Mouse (Mus musculus) adrenal gland (tissue): ENCODE results near the gene Spata31d1b.
"Not testable (repeated sequence)": the region's sequence is repeated elsewhere in the genome, so short reads cannot be mapped to it uniquely, and the experiment has no call there.

ENCODE experiments used
- intact Hi-C: fragments of 180-260 bp; cut with DNase I; formaldehyde crosslinking; loops from one replicate; pipeline ENCODE4 v1.15.1; 2025

Spata31d1b gene

DNA sequence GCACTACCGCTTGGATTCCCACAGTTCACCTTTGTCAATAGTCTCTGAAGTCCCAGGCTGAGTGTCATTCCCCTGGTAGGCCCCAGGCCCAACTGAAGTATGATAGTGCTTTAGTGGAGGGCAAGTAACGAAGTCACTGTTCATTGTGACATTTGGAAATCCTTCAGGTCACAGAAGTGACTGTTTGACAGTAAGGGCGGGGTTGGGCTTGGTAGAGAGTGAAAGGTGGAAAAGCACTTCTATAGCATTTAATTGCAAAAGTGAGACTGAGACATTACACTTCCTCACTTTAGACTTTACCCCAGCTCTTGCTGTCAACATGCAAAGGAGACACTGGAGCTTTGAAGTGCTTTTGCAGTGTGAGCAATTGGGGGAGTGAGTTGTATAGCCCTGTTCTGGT, 18.1 kb upstream of the Spata31d1b start, which contains the start of gene 4921517D22Rik:
Gene 4921517D22Rik, minus strand, starts transcription at position 101 of the 400 bp plus-strand sequence.
- intact Hi-C loops: no loop called here

DNA sequence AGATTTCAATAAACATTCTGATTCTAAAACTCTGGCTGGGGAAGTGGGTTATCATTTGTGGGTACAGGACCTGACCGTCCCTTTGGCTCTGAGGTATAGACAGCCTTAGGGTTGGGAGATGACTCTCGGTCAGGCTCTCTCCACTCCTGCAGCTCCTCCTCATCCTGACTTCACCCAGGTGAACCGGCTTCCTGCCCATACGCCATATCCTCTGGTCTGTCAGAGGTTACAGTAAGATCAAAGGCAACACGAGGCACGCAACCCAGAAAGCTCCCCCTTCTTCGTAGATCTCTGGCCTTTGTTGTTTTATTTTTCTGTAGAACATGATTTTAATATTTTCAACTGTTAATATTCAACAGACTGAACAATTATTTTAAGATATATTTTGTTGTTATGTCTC, 16.3 kb upstream of the Spata31d1b start:
- intact Hi-C loops: no loop called here

GRCm38 (mm10) chr13:59699131-59699530, 13.0 kb upstream of the Spata31d1b start:
- intact Hi-C loops: no loop called here

- intact Hi-C loops: not testable (repeated sequence)
Measured at GRCm38 (mm10) chr13:59700137-59700536, 11.9 kb upstream of the Spata31d1b start.

- intact Hi-C loops: no loop called here
Measured at GRCm38 (mm10) chr13:59703514-59703913, 8.6 kb upstream of the Spata31d1b start.

- intact Hi-C loops: no loop called here
Measured at GRCm38 (mm10) chr13:59704562-59704961, 7.5 kb upstream of the Spata31d1b start.

GRCm38 (mm10) chr13:59710230-59710629, 1.9 kb upstream of the Spata31d1b start, which contains the start of gene Spata31d1a:
TSS of gene Spata31d1a (minus strand) at chr13:59710330.
- intact Hi-C loops: no loop called here

DNA sequence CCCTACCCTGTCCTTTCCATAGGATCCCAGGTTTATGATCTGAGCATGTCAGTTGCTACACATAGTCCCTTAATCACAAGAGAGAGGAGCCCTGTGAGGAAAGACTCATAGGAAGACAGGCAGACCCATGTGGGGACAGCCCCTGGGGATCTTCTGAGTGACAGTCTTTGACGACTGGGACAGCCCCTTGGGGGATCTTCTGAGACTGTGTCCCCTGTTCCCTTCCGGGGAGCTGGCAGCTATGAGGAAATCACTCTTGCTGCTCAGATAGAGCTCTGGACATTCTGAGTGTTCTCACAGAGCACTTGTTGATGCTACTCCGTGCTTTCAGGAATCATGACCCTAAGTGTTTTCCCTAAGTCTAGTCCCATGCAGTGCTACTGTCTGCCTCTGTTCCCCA, 1.6 kb downstream of the Spata31d1b start:
- intact Hi-C loops: no loop called here

GRCm38 (mm10) chr13:59718857-59719440, 6.9 kb downstream of the Spata31d1b start:
- intact Hi-C loops: not testable (repeated sequence)

DNA sequence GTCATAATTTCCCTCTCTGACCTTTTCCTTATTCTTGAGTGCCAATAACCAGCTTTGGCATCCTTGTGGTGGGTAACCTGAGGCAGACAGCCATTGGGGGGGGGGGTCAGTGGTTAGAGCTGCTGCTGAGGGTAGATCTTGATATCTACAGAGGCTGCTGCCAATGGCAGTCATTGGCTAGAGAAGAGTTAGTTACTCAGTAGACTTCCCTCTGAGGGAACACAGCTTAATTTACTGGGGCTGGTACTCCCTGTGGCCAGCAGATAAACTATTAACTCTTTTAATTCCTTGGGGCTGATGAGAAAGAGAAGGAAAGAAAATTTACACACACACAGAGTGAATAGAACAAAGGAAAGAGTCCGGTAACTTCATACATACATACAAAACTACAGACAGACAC, 7.4 kb downstream of the Spata31d1b start:
- intact Hi-C loops: no loop called here

DNA sequence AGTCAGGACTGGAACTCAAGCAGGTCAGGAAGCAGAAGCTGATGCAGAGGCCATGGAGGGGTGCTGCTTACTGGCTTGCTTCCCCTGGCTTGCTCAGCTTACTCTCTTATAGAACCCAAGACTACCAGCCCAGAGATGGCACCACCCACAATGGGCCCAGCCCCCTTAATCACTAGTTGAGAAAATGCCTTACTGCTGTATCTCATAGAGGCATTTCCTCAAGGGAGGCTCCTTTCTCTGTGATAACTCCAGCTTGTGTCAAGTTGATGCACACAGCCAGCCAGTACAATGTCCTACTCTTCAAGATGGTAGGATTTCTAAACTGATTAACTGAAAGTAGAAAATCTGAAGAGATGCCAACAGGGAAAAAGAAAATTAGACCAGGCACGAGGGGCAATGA, 10.0 kb downstream of the Spata31d1b start:
- intact Hi-C loops: loop anchor here (10.0 kb wide), 3 partner anchors 77 to 207 kb away; no protein-coding TSS in a partner anchor

DNA sequence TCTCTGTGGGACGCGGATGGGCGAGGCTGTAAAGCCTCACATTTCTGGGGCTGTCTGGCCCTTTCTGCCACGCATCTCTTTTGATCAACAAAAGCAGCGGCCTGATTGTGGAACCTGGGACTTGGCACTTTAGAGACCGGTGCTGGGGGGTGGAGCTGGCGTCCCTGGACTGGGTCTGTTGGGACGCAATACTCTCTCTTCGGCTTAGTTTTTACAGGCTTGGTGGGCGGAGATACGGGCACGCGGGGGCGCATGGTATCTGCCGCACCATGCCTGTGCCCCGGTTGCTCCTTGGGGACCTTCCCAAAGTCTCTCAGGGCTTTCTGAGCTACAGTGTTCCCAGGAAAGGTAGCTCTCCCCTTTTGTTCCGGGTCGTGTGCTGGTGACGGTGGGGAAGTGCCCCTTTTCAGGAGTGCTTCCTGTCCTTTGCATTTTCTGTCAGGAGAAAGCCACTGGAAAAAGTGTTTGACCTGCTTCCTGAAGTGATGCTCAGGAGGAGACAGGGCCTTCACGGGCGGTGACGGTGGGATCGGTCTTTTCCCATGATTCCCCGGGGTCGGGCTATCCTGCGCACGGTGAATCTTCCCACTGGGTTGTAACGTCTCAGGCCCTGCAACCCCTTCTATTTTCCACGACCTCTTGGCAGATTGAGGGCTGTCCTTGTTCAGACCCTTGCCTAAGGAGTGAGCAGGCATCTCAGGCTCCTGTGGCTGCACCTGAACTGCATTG, 14.2 kb downstream of the Spata31d1b start:
- intact Hi-C loops: loop anchor here (10.0 kb wide), 3 partner anchors 82 to 212 kb away; no protein-coding TSS in a partner anchor

DNA sequence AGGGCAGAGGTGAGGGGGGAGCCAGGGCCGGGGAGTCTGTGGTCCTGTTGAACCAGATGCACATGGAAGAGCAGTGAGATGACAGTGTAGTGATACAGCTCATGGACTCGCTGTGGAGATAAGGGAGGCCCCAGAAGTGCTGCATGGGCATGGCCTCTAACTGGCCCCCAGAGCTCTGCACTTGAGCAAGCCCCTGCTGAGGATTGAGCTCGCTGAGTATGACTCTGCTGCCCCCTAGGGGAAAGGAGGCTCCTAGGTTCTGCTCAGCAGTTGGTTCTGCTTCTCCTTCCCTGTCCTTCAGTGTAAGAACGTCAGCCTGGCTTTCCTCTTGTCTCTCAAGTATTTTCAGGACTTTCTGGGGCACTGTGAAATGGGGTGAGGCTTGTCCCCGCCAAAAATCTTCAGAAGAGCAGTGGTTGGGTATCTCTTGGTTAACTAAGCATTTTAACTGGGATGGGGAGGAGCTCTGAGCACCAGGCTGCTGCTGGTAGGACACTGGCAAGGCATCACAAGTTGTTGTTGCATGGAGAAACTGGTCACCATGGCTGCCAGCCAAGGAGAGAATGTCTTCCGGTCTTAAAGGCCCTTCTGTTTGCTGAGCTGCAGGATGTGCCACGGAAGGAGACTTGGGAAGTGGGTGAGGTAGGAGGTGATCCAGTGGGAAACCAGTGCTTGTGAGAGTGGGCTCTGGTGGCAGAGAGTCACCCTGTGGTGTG, 16.5 kb downstream of the Spata31d1b start:
- intact Hi-C loops: loop anchor here (10.0 kb wide), 3 partner anchors 84 to 214 kb away; no protein-coding TSS in a partner anchor

- intact Hi-C loops: no loop called here
Measured at GRCm38 (mm10) chr13:59731652-59732051, 19.6 kb downstream of the Spata31d1b start, which contains the start of gene Spata31d1d. TSS of gene Spata31d1d (minus strand) at chr13:59731752.

DNA sequence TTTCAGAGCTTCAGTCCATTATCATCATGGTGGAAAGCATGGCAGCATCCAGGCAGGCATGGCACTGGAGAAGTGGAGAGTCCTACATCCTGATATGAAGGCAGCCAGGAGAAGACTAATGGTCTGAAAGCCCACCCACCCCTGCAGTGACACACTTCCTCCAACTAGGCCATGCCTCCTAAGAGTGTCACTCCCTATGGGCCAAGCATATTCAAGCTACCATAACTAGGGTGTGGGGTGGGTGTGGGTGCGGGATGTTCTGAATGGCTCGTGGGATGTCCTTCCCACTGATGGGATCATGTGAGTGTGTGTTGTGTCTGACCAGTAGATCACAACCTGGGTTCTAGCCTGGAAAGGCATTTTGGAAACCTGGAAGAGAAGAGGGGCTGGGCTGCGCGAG, 21.9 kb downstream of the Spata31d1b start:
- intact Hi-C loops: no loop called here

- intact Hi-C loops: not testable (repeated sequence)
Measured at GRCm38 (mm10) chr13:59734347-59734746, 22.3 kb downstream of the Spata31d1b start.

DNA sequence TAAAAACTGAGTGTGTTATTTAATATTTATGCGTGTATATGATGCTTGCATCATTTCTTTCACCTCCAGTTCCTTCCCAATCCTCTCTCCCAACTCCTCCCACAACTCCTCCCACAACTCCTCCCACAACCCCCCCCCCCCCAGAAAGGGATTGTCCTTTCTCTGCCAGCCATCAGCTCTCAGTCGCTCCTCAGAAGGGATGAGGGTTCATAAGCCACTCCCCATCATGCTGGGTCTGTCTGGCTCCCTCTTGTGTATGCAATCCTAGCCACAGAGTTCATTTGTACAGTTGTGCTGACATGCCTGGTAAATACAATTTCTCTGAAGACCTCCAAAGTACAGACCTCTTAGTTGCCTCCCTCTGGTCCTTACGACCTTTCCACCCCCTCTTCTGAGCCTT, 23.1 kb downstream of the Spata31d1b start:
- intact Hi-C loops: no loop called here

DNA sequence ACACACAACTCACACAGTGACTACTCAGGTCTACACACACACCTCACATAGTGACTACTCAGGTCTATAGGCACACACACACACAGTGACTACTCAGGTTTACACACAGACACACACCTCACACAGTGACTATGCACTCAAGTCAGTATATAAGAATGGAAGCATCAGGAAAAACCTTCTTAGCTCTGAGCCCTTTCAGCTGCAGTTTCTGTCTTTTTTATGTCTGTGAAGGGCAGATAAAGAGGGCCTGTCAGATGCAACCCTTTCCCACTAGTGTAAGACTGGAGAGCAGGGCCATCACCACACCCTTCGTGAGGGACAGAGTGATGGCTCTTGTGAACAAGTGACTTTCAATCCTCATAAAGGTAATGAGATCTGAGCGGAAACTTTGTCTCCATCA, 26.4 kb downstream of the Spata31d1b start:
- intact Hi-C loops: no loop called here

DNA sequence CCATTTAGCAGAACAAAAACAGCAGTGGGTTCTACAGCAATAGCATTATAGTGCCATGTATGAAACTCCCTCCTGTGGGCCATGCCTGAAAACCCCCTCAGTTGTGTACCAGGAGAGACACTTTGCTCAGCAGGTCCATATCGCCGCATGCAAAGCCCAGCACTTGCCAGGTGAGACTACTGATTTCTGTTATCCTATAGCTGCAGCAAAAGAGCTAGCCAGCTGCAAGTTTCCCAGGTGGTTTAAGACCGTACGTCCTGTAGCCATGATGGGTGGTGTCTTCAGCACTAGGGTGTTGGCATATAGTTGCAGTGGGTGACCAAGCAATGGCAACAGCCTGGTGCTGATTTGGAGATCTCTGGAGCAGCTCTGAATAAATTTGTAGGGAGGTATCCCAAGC, 27.3 kb downstream of the Spata31d1b start:
- intact Hi-C loops: no loop called here

- intact Hi-C loops: no loop called here
Measured at GRCm38 (mm10) chr13:59741096-59741495, 29.0 kb downstream of the Spata31d1b start.

DNA sequence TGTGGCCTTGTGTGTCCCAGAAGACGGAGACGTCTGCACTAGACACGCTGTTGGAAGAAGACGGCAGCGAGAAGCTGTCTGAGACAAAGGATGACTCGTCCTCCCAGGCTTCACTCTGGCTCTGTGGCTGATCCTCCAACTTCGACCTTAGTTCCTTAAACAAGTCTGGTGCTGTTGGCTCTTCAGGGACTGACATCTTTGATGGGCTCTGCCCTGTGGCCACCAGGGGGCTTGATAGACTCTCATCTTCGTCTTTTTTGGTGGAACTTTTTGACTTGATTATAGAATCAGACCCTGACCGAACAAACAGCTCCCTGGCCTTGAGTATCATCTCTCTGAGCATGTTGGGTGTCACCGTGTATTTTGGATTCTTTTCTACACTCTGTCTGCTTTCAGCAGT, 29.6 kb downstream of the Spata31d1b start:
- intact Hi-C loops: no loop called here

GRCm38 (mm10) chr13:59745462-59745861, 33.4 kb downstream of the Spata31d1b start:
- intact Hi-C loops: no loop called here
